Mouse (Mus musculus) megakaryocyte-erythroid progenitor cell, adult 5-6 weeks (primary cell): Measurements from ENCODE around the gene Rhob. TPM values are rescaled to one million over a fixed set of nuclear protein-coding genes. Genes with fewer than 3 reads are reported as not detected.
A peak's percentile ranks its signal among the peaks of the same experiment; 100 is the strongest.

Experiments used
- ATAC-seq: replicated peaks from 2 replicates; pipeline ENCODE4 v1.8.0; 2016; ENCODE audit warnings: mild to moderate bottlenecking, inconsistent platforms; ENCODE audit not compliant: severe bottlenecking, poor library complexity, low FRiP score, low TSS enrichment
- total RNA-seq, 2 experiments: library from RNA; stranded (forward) in 1 of 2; stranded (reverse) in 1 of 2; fragments of 200-1000, 215-1000 nt in 1 of 2; fragments of >200 nt in 1 of 2; fragmentation: Nextera tagmentation in 1 of 2; gene quantifications; 2 replicates each; pipeline ENCODE4 v1.2.3; 2014 to 2017

Gene Rhob
- total RNA-seq, 2 experiments from 2014 or later = 4.2 to 23.1 TPM

GRCm38 (mm10) chr12:8452766-8453621 lies 46.8 kb downstream of the Rhob start:
- no peak for ATAC-seq

DNA sequence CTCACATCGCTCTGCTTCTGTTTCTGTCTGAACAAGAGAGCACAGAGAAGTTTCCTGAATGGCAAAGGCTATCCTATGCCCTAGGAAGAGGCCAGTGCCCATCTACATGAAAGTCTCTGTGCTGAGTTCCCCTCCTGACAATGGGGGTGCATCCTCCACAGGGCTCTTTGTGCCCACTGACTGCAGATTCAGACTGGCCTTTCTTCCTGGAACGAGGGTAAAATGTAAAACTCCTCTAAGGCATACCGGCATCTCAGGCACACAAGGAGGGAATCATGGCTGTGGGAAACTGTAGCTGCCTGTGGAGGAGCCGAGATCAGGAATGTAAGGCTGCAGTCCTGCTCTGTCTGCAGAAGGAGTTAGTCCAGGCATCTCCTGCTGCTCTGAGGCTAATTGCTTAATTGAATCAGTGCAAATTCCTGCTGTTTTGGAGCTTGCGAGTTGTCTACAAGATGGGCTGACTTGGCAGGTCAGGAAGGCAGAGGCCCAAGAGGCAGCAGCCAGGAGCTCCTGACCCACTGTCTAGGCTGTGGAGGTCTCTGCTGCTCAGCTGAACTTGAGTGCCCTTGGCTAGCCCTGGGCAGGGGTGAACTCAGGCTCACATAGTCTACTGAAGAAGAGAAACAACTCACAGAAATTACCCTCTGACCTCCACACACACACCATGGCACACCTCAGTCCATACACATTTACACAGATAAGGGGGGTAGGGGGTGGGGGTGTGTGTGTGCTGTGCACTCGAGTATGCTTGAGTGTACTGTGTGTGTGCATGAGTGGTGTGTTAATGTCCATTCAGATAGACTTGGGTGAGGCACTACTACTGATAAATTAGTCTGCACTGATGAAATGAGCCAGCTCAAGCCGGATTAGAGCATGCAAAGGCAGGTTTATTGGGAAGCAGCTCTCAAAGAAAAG lies 48.0 kb downstream of the Rhob start:
- ATAC-seq = no peak

- ATAC-seq = 0 out of 2 replicates have a peak, but pooled peaks have one; percentile 42
These were observed 49.2 kb downstream of the Rhob start for GRCm38 (mm10) chr12:8450639-8451038.

DNA sequence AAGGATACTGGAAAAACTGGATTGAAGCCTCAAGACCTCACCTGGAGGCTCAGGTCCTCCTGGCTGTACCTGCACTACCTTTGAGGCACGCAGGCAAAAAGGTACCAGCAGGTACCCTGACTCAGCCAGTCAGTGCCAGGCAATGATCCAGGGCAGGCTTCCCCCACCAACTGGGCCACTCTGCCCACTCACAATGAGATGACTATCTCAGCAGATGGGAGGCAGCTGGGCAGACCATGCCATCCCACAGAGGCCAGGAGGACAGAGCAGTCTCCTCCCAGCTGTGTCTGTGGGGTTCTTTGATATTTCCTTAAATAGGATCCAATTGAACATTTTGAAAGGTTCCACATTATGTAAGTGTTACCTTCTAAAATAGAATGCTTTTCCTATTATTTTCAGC lies 49.8 kb downstream of the Rhob start:
- ATAC-seq = no peak

Other genes with a start within 250 kb of the Rhob start
- gene Gdf7, start 198.1 kb downstream of the Rhob start, total RNA-seq (2014; fragmentation: Nextera tagmentation) = not detected in 2 replicates
- gene Gdf7, start 198.1 kb downstream of the Rhob start, total RNA-seq (2017) = not detected in 2 replicates
- gene Hs1bp3, start 186.6 kb downstream of the Rhob start, total RNA-seq (2014; fragmentation: Nextera tagmentation) = 3.0 and 3.8 TPM in 2 replicates
- 2.3 and 2.9 TPM in 2 replicates for gene Hs1bp3, start 186.6 kb downstream of the Rhob start, total RNA-seq (2017)
- not detected in 2 replicates for gene Slc7a15, start 99.1 kb upstream of the Rhob start, total RNA-seq (2014; fragmentation: Nextera tagmentation)
- not detected in 2 replicates for gene Slc7a15, start 99.1 kb upstream of the Rhob start, total RNA-seq (2017)
- 111 and 154 TPM in 2 replicates for gene Pum2, start 174.1 kb upstream of the Rhob start, total RNA-seq (2014; fragmentation: Nextera tagmentation)
- 109 and 153 TPM in 2 replicates for gene Pum2, start 174.1 kb upstream of the Rhob start, total RNA-seq (2017)